Mouse (Mus musculus) spleen, embryonic (tissue): ENCODE results near the gene Phactr3.

Source experiments
- CTCF ChIA-PET: fragments of 350-600 bp; sonication (Branson Sonifier 250); formaldehyde crosslinking; loops from one replicate; lab custom pipeline; 2022; lab: Charles Lee

The Phactr3 gene

GRCm38 (mm10) chr2:178135713-178136112, 16.9 kb downstream of the Phactr3 start:
- CTCF ChIA-PET, result no interaction called here

GRCm38 (mm10) chr2:178137518-178137917, 18.7 kb downstream of the Phactr3 start:
- CTCF ChIA-PET, result no interaction called here

GRCm38 (mm10) chr2:178141489-178141922, 22.7 kb downstream of the Phactr3 start:
- CTCF ChIA-PET, result interaction anchor here (0.6 kb wide), 2 partner anchors 11 to 37 kb away, joined by 3 to 7 read pairs; no protein-coding TSS in a partner anchor

GRCm38 (mm10) chr2:178142291-178143023, 23.7 kb downstream of the Phactr3 start:
- CTCF ChIA-PET, result no interaction called here

- CTCF ChIA-PET, result no interaction called here
These were observed 24.2 kb downstream of the Phactr3 start for GRCm38 (mm10) chr2:178143024-178143415.

- CTCF ChIA-PET, result no interaction called here
These were observed 25.1 kb downstream of the Phactr3 start for GRCm38 (mm10) chr2:178143898-178144297.

- CTCF ChIA-PET, result no interaction called here
These were observed 30.5 kb downstream of the Phactr3 start for GRCm38 (mm10) chr2:178149312-178149711.

GRCm38 (mm10) chr2:178150697-178151096, 31.9 kb downstream of the Phactr3 start:
- CTCF ChIA-PET, result no interaction called here

- CTCF ChIA-PET, result no interaction called here
These were observed 34.8 kb downstream of the Phactr3 start for GRCm38 (mm10) chr2:178153601-178154000.

GRCm38 (mm10) chr2:178154129-178154528, 35.4 kb downstream of the Phactr3 start:
- CTCF ChIA-PET, result no interaction called here

- CTCF ChIA-PET, result no interaction called here
These were observed 35.8 kb downstream of the Phactr3 start for GRCm38 (mm10) chr2:178154576-178154975.

GRCm38 (mm10) chr2:178155176-178155916, 36.6 kb downstream of the Phactr3 start:
- CTCF ChIA-PET, result no interaction called here

GRCm38 (mm10) chr2:178155917-178156282, 37.1 kb downstream of the Phactr3 start:
- CTCF ChIA-PET, result no interaction called here

- CTCF ChIA-PET, result no interaction called here
These were observed 40.2 kb downstream of the Phactr3 start for GRCm38 (mm10) chr2:178158936-178159335.

- CTCF ChIA-PET, result no interaction called here
These were observed 45.2 kb downstream of the Phactr3 start for GRCm38 (mm10) chr2:178163981-178164380.

- CTCF ChIA-PET, result no interaction called here
These were observed 47.2 kb downstream of the Phactr3 start for GRCm38 (mm10) chr2:178165943-178166342.

GRCm38 (mm10) chr2:178169983-178170382, 51.2 kb downstream of the Phactr3 start:
- CTCF ChIA-PET, result no interaction called here

- CTCF ChIA-PET, result no interaction called here
These were observed 55.2 kb downstream of the Phactr3 start for GRCm38 (mm10) chr2:178173951-178174350.

- CTCF ChIA-PET, result no interaction called here
These were observed 56.6 kb downstream of the Phactr3 start for GRCm38 (mm10) chr2:178175286-178175931.

- CTCF ChIA-PET, result no interaction called here
These were observed 65.5 kb downstream of the Phactr3 start for GRCm38 (mm10) chr2:178184251-178184650.

- CTCF ChIA-PET, result no interaction called here
These were observed 66.1 kb downstream of the Phactr3 start for GRCm38 (mm10) chr2:178184862-178185261.

- CTCF ChIA-PET, result no interaction called here
These were observed 70.2 kb downstream of the Phactr3 start for GRCm38 (mm10) chr2:178188988-178189387.
